Mouse (Mus musculus): ENCODE results near the gene Tob2.
A peak's percentile ranks its signal among the peaks of the same experiment; 100 is the strongest.

Tob2 gene

DNA sequence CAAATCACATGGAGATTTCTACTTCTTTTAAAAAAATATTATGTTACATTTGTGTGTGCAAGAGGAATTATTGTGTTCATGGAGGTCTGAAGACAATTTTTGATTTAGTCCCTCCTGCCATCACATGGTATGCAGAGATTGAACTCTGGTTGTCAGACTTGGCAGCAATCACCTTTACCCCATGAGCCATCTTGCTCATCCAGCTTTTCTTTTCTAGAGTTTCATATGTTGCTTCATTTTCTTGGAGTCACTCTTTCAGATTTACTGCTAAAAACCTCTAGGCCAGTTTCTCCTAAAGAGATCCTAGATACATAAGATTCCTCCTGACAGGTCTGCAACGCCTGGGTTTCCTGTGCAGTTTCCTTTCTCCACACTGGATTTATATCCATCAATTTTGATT, 49.0 kb downstream of the Tob2 start:
- DNase-seq = no peak

- DNase-seq = no peak
Observed at GRCm38 (mm10) chr15:81808799-81809198, 49.8 kb downstream of the Tob2 start.

- DNase-seq = no peak
Observed at GRCm38 (mm10) chr15:81806621-81807404, 51.8 kb downstream of the Tob2 start.

DNA sequence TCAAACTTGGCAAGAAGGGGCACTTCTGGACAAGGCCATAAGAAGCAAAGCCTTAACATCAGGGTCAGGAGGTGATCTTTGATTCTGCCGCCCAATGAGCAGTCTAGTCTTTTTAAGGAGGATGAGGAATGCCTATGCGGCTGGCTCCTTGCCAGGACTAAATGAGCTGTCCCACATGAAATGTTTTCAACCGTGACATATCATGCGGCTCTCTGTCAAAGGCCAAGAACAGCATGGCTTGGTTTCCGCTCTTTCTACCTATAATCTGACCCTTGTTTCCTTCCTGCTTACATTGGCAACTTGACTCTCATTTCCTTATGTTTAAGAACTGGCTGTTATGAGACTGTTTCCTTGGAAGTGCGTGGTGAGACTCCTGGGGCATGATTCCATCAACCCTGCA, 53.0 kb downstream of the Tob2 start:
- peak; percentile 67 for DNase-seq

DNA sequence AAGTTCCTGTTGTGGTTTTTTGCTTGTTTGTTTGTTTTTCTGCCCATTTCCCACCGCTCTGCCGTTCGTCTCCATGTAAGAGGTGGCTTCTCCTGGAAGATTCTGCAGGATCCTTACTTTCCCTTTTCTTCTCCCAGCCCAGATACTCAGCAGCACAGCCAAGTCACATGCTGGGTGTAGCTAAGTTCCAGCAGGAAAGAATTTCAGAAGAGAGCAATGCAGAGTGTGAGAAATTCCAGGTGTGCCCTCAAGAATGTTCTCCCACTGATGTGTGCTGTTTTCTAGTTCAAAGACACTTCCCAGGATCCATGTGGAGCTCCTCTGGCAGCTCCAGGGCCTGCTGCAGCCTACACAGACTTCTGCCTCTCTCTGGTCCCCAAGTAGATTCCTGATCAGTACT, 53.7 kb downstream of the Tob2 start:
- no peak for DNase-seq

DNA sequence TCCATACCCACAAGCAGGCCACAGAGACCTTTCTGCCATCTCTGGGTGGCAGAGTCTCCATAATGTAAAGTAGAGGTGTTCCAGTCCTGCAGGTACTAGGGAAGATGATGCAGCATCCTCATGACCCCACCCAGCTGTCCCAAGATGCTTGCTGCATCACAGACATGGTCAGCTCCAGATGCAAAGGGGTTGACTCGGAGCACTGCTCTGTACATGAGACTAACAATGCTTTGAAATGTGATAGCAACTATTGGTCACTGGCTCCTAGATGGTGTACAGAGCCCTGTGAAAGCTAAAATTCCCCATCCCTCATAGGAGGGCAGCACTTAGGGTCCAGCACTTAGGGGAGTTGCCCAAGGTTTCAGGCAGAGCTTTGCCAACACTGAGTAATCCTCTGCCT, 54.4 kb downstream of the Tob2 start:
- DNase-seq = no peak

DNA sequence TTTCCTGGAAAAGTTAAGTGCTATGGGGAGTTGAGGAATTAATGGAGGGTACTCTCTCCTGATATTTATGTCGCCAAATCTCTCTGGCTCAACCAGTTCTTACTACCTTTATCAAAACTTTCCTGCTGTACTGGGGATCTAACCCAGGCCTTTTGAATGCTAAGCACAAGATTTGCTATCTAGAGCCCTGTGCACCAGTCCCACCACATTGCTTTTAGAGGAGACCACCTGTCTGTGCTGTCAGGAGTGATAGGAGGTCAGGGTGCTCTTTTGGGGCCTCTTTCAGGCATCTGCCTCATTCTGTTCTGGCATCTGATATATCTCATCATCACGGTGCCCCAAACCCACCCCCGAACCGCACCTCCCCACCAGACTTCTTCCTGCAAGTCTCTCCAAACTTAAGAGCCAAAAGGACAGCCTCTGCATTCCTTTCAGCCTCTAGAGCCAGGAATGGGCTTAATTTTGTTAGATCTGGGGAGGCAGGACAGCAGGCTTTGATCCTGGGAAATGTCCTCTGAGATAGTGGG, 55.1 kb downstream of the Tob2 start:
- no peak for DNase-seq

- DNase-seq = no peak
Observed at GRCm38 (mm10) chr15:81802941-81803351, 55.6 kb downstream of the Tob2 start.

DNA sequence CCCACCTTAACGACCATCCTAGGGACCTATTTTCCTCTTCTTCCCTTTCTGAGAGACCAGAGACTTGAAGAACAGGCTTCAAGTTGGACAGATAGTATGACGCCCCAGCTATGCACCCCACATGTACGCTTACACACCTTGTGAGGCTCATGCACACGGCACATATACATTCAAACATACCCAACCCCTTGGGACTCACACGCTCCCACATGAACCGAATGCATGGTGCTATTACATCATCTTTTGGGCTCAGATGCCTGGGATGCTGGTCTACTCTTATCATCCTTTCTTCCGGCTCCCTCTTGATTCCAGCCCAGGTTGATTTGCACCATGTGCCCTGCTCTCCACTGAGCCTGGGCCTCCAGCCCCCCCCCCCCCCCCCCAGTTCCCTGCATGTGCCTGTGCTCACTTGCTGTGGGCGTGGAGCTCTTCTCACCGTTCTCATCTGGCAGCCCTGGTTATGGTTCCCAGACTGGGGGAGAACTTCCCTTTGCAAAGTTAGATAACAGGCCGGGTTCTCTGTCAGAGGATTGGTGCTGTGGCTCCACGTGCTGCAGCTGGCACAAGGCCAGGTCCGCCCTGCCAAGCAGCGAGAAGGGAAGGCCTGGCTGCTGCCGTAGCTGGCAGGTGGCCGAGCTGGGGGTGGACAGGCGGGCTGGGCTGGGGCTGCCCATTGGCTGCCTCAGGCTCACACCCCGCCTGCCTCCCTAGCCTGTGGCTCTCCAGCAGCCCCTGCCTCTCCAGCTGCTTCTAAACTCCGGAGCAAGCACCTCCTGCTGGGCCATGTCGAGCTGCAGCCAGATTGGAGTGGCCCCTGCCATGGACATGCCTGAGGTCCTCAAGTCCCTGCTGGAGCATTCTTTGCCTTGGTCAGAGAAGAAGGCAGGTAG, 56.4 kb downstream of the Tob2 start, which contains the start of gene Tef:
TSS of gene Tef (plus strand) at position 421 of the 890 bp plus-strand sequence.
- peak; percentile 99 for DNase-seq

DNA sequence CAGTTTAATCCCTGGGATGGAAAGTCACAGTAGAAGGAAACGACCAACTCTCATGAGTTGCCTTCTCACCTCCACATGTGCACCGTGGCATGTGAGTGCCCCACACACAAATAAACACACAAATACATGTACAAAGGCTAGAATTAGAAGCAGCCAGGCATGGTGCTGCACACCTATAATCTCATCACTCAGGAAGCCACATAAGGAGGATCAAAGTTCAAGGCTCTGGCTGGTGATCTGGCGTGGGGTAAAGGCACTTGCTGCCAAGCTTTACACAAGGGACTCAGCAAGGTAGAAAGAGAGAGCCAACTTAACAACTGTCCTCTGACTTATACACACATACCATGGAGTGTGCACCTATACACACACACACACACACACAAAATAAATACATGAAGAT, 58.2 kb downstream of the Tob2 start:
- DNase-seq = no peak

DNA sequence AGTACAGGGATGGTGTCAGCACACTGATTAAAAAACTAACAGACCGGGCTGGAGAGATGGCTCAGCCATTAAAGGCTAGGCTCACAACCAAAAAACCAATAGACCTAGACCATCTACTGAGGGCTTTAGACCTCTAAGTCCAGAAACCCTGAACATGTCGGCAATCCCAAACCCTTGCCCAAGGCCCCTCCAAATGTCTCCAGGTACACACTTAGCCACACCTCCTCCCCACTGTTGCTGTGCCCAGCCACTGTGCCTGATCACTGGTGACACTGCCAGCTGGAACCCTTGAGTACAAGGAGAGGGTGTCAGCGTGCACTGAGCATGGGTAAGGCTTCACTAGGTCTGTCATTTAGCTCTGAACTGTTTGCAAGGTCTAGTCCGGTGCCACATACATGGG, 60.2 kb downstream of the Tob2 start:
- no peak for DNase-seq
